Mouse (Mus musculus): ENCODE measurements at regions not wholly inside any gene's neighbourhood (a gene's known extent, or its start where the extent isn't known, plus 50 kb on each side); places are given as distances from the start of the nearest gene placed in this dataset.
"Not testable (repeated sequence)": the region's sequence is repeated elsewhere in the genome, so short reads cannot be mapped to it uniquely, and the experiment has no call there.

DNA sequence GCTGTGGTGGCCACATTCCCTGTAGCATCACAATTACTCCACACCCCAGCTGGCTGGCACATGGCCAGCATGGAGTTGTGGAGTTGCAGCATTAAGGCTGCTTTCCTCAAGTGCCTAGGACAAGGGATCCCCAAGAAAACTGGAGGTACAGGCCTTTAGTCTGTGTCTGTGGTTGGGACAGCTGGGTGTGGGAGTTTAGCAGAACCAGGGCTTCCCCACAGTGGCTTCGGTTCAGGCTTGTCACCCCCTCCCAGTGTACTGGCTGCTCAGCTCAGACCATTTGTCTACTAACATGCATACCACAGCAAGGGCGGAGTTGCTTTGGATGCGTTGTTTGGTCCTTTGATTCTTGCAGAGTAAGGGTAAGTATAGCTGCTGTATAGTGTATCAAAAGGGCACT, 79.1 kb upstream of the Neurl1b start:
- no peak for ATAC-seq (ENCODE audit: low TSS enrichment)

DNA sequence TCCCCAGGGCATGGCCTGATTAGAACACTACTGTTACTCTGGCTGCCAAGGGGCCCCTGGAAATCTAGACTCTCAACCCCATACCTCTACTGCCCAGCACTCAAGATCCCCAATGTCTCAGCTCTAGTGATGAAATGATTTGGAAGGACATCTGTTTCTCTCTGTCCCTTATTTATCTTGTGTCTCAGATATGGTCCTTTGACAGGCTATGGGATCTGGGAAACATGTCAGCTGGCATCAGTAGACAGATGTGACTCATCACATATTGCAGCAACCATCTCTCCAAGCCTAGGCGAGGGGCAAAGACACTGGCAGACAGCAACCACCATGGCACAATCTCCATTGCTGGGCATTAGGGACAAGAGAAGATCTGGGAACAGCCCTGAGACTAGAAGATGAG, 78.6 kb upstream of the Neurl1b start:
- ATAC-seq (ENCODE audit: low TSS enrichment), result no peak

DNA sequence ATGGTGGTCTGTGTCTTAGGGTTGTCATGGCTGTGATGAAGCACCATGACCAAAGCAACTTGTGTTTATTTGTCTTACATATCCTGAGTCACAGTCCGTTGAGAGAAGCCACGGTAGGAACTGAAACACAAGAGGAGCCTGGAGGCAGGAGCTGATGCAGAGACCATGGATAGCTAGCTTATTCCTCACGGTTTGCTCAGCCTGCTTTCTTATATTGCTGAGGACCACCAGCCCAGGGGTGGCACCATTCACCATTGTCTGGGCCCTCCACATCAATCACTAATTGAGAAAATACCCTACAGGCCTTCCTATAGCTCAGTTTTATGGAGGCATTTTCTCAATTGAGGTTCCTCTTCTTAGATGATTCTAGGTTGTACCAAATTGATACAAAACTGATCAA, 77.5 kb upstream of the Neurl1b start:
- ATAC-seq (ENCODE audit: low TSS enrichment), result no peak

DNA sequence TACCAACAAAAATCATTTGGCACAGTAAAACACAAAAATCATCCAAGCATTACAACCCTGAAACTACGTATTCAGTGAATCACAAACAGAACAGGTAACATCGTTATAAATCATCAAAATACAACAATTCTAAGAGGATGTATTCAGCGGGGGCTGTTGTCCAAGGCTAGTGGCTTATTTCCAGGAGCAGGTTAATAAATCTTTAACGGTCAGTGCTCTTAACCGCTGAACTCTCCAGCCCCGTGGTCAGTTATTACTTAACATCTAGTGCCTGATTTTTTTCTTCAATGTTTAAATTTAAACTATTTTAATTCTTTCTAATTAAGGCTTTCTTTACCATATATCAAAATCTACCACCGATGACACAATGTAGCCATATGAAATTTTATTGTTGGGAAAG, 69.2 kb upstream of the Neurl1b start:
- not testable (repeated sequence) for ATAC-seq (ENCODE audit: low TSS enrichment)

DNA sequence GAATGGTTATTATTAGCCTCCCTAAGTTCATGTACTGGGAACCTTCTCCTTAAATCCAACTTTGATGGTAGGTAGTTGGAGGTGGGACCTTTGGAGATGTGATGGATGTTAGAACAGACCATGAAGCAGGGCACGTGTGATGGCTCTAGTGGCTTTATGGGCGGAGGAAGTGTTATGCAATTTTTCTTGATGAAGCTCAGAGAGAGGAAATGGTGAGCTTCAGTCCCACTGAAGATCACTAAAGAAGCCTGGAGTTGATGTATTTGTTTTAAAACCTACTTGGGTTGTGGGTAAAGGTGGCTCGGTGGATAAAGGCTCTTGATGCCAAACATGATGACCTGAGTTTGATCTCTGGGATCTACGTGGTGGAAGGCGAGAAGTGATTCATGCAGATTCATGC, 66.5 kb upstream of the Neurl1b start:
- no peak for ATAC-seq (ENCODE audit: low TSS enrichment)

DNA sequence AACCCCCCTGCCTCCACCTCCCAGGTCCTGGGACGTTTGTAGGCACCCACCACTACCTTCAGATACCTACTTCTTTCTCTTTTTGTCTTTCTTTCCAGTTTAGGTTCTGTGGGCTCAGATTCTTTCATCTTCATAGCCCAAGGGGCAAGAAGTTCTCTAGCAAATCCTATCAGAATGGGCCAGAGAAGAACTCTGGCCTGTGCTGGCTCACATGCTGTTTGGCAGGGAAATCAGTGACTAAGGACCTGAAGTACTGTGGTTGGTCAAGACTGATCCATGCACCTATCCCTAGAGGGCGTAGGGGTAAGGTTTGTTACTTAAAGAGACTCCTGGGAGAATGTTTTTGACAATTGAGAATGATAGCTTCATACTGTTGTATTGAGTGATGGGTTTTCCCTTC, 64.9 kb upstream of the Neurl1b start:
- no peak for ATAC-seq (ENCODE audit: low TSS enrichment)

DNA sequence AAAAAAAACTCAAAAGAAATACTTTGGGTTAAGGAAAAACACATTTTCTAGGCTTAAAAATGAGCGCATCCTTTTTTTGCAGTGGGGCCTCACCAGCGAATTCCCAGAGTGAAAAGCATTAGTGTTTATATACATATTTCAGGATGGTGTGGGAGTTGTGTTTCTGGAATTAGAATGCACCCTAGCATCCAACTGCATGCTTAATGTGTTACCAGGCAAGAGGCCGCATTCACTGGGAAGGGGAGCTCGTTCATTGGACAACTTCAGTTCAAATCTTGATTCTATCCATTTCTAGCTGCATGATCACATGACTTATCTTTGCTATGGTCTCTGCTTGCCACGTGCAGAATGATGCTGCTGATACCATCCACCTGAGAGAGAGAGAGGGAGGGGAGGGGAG, 64.4 kb upstream of the Neurl1b start:
- ATAC-seq (ENCODE audit: low TSS enrichment), result peak; percentile 91

DNA sequence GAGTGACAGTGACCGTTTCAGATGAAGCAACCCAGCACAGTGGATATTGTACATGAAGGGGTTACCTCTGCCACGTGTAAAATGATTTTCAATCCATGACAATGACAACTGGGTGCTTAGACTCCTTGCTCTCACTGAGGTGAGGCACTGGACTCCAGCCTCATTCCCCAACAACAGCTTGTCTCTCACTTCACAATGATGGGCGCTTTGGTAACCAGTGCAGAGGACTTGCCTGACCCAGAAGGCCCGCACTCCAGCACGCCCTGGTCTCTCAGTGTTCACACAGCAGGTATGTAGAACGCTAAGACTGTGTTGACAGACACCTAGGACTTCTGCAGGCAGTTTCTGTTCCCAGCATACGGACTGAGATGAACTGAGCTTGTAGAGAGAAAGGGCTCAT, 62.6 kb upstream of the Neurl1b start:
- no peak for ATAC-seq (ENCODE audit: low TSS enrichment)

DNA sequence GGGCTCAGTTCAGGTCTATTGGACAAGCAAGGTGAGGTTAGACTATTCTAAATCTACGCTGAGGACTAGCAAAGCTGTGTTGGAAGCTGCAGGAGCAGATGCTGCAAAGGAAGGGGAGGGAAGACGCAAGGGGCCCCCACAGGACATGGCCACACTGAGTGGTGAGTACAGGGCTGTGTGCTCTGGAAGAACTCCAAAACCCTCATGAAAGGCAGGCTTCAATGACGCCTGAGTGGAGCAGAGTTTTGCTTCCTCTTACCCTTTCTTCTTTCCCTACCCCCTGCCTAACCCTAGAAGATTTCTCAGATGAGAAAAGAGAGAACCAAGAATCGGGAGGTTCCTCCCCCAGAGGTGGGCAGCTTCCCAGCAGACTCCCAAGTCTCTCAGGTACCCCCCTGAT, 61.9 kb upstream of the Neurl1b start:
- ATAC-seq (ENCODE audit: low TSS enrichment), result no peak

DNA sequence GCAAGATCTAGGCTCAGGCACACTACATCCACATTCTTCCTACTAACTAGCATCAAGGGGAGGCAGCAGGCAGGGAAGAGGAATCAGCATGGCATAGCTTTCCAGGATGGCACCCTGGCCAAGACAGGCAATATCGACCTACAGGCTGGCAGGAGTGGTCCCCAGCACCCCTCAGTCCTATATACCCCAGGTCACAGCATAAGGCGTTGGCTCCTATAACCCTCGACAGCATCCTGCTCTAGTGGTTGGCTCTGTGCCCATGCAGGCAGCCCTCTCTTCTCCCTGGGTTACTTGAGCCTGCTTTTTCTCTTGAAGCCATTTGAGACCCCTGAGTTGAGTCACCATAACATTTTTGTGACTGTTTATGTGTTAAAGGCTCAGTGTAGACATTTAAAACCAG, 60.2 kb upstream of the Neurl1b start:
- no peak for ATAC-seq (ENCODE audit: low TSS enrichment)

DNA sequence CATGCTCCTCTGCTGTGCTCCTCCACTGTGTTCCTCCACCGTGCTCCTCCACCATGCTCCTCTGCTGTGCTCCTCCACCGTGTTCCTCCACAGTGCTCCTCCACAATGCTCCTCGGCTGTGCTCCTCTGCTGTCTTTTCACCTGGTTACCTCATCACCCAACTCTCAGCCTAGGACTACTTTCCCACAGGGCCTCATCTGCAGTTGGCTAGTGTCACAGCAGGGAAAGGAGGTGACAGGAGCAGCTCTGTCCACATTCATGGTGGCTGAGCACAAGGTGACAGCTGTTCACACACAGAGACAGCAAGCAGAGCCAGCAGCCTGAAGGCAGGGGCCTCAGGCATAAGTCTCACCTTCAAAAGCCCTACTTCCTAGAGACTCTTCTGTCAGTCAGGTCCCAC, 59.3 kb upstream of the Neurl1b start:
- ATAC-seq (ENCODE audit: low TSS enrichment), result no peak

DNA sequence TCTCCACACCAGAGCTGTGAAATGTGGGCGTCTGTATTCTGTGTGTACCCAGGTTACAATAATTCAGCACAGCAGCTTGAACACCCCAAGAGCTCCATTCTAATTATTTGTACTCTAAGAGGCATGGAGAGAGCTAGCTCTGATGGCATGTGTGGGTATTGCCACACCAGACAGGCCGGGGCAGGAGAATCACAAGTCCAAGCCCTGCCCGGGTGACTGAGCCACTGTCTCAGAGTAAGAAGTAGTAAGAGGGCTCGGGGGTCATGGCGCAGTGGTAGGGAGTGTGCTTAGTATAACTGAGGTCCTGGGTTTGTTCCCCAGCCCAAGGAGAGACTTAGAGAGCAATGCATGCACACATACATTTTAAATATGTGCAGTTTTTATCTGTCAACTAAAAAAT, 57.7 kb upstream of the Neurl1b start:
- no peak for ATAC-seq (ENCODE audit: low TSS enrichment)

DNA sequence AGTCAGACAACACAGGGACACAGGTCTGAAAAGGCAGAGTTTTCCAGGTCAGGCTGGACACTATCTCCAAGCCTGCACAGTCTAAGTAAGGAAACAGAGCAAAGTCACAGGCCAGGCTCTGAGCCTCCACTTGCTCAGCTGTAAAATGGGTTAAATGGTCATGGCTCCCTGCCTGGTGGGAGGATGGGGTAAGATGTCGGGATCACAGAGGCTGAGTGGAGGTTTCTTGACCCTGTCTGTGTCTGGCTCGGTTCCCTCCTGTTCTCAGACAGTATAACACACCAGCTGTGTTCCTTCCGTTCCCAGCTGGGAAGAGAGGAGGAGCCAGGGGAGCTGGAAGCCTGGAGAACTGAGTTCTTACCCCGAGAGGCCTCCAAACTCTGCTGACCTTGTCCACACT, 56.8 kb upstream of the Neurl1b start:
- ATAC-seq (ENCODE audit: low TSS enrichment), result no peak

DNA sequence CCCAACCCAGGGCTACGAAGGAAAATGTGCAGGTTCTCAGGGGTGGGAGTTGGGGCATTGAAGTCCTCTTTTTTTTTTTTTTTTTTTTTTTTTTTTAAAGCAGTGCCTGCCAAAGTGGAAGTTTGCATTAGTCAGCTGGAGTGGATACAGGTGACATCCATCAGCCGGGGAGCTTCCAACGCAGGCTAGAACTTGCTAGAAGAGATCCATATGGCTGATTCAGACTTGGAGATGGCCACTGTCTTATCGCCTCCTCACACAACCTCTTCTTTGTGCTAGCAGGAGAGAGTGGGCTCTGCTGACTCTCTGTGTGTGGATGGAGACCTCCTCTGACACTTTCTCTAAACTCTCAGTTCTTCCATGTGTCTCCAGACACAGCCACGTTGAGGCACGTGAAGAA, 53.9 kb upstream of the Neurl1b start:
- ATAC-seq (ENCODE audit: low TSS enrichment), result no peak

DNA sequence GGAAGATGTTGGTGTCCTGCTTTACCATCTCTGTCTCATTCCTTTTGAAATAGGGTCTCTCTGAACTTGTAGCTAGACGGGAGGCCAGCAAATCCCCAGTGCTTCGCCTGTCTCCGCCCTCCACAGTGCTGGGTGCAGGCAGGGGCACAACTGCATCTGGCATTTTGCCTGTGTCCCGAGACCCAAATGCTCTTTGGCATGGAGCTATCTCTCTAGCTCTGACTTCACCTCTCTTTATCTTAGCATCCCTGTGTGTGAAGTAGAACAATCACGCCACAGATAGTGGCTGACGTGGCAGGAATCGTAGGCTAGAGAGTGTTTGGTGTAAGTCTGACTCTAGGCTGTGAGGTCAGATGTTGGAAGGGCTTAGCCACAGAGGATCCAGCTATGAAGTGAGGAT, 53.2 kb upstream of the Neurl1b start:
- ATAC-seq (ENCODE audit: low TSS enrichment), result no peak

DNA sequence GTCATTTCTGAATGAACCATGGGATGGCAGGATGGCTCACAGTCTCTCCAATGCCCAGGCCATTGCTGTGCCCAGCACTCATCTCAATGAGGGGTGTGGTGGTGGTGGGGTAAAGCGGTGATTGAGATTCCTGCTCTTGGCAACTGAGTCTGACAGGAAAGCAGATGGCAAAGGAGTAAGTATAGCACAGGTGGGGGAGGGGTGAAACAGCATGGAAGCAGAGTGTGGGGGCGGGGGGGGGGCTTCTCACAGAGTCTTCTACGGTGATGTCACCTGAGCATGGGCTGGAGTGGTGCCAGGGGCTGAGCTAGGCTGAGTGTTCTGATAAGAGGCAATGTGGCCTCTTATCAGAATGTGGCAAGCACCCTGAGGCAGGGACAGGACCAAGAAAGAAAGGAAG, 52.6 kb upstream of the Neurl1b start:
- no peak for ATAC-seq (ENCODE audit: low TSS enrichment)

DNA sequence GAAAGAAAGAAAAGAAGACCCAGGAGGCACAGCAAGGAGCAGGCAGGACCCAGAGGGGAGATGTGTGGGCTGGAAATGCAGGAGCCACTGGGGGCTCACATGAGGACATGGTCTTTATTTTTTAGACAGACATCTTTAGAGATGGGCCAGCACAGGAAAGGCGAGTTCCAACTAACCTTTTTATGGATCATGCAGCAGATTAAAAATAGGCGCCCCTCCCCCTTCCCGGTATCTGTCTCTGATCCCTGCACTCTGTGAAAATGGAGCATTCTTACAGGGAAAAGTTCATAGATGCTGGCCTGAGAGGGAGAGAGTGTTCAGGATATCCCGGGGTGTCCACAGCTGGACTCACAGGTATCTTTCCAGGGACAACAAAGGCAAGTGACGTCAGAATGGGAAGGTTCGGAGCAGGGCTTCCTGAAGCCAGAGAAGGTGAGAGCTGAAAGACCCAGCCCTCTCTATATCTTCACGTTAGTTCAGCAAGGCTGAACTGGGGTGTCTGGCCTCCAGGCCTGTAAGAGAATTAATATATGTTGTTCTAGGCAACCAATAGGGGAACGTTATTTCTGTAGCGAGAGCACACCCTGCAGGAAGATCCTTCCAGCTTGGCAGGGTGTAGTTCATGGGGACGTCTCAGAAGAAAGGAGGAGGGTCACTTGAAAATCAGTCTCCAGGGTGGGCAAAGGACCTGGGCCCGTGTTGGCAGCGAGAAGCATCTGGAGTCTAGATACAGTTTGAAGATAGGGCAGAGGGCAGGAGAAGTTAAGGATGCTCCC, 51.9 kb upstream of the Neurl1b start:
- no peak for ATAC-seq (ENCODE audit: low TSS enrichment)

DNA sequence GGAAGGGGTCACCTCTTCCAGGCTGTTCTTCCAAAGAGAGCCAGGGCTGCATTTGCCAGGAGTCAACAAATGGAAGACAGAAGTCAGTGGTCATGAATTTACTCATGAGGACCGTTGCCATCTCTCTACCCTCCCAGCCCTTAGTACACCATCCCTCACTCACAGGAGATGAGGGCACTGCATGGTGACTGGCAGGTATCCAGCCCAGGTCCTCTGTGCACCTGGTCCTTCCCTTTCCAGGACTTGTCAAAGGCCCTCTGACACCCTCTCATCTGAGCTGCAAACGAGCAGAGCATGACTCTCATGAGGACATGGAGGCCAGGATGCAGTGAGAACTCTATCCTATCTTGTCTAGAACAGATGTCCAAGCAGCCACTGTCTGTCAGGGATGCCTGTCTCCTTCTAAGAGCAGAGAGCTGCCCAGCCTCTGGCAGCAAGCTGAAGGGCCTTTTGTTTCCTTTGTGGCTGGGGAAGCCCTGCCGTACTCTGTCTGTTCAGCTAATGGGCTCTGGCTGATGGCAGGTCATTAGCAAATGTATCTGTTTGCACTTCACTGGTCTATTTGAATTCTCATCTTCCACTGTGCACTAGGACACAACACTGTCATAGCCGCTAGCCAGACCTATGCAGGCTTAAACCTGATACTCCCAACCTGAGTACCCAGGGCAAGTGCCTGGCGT, 50.6 kb upstream of the Neurl1b start:
- ATAC-seq (ENCODE audit: low TSS enrichment), result no peak

Measured in frontal cortex, adult (tissue).